Mouse (Mus musculus) heart, embryonic 15.5 days (tissue): Measurements from ENCODE around the gene 4930470P17Rik. TPM values are rescaled to one million over a fixed set of nuclear protein-coding genes. Genes with fewer than 3 reads are reported as not detected.
A peak's percentile ranks its signal among the peaks of the same experiment; 100 is the strongest.
"Not testable (repeated sequence)": the region's sequence is repeated elsewhere in the genome, so short reads cannot be mapped to it uniquely, and the experiment has no call there.

Experiments used
- ATAC-seq: fragments of 200-750 bp; cut with Nextera tagmentation; replicated peaks from 2 replicates; pipeline ENCODE4 v1.8.0; 2017; ENCODE audit warnings: low read depth, moderate TSS enrichment; ENCODE audit not compliant: insufficient number of reproducible peaks, insufficient read depth, low FRiP score
- H3K27ac ChIP-seq: fragments of 300-500 bp; sonication (generic); 2 replicates; pipeline ENCODE4 v1.5.1; 2015; ENCODE audit warnings: mild to moderate bottlenecking, inconsistent platforms
- H3K27me3 ChIP-seq: fragments of 300-500 bp; sonication (generic); 2 replicates; pipeline ENCODE4 v1.6.1; 2015; ENCODE audit warnings: inconsistent platforms
- H3K36me3 ChIP-seq: fragments of 300-500 bp; sonication (generic); 2 replicates; pipeline ENCODE4 v1.6.1; 2015; ENCODE audit warnings: mild to moderate bottlenecking, inconsistent platforms
- H3K4me1 ChIP-seq: fragments of 300-500 bp; sonication (generic); replicated peaks from 2 replicates; pipeline ENCODE4 v1.6.1; 2015; ENCODE audit warnings: inconsistent platforms
- H3K4me2 ChIP-seq: fragments of 300-500 bp; sonication (generic); 2 replicates; pipeline ENCODE4 v1.6.1; 2015; ENCODE audit warnings: inconsistent platforms, mild to moderate bottlenecking, moderate library complexity
- H3K4me3 ChIP-seq: fragments of 300-500 bp; sonication (generic); 2 replicates; pipeline ENCODE4 v1.5.1; 2015; ENCODE audit warnings: mild to moderate bottlenecking, inconsistent platforms
- H3K9ac ChIP-seq: fragments of 300-500 bp; sonication (generic); 2 replicates; pipeline ENCODE4 v1.6.1; 2015; ENCODE audit warnings: mild to moderate bottlenecking, inconsistent platforms
- H3K9me3 ChIP-seq: fragments of 300-500 bp; sonication (generic); replicated peaks from 2 replicates; pipeline ENCODE4 v1.6.1; 2016; ENCODE audit warnings: inconsistent platforms
- WGBS: fragments of 180-500 bp; shearing (Covaris S2); methylation state at CpG from one replicate; pipeline ENCODE4 v1.1.7; 2015; ENCODE audit warnings: mixed read lengths; 5-methylcytosine and 5-hydroxymethylcytosine counted together
- polyA plus RNA-seq: library from polyadenylated mRNA; unstranded; fragments of >200 nt; fragmentation: Nextera tagmentation; extraction: Ambion mirVana; gene quantifications from 2 replicates; pipeline ENCODE4 v1.2.1, GENCODE M21; 2015

Gene 4930470P17Rik
- not detected in 2 replicates for polyA plus RNA-seq

GRCm38 (mm10) chr2:170601917-170602316 is at the start of gene 4930470P17Rik:
4930470P17Rik (minus strand) TSS chr2:170602017.
- H3K4me2 ChIP-seq: no peak within 1 kb of the TSS
- 69% methylated on average over 9 of the region's 9 CpGs for WGBS
- ATAC-seq: no peak

GRCm38 (mm10) chr2:170651483-170651882 is 49.7 kb upstream of the 4930470P17Rik start:
- Histone ChIP-seq H3K4me3 (no peak overlapping the region), H3K9ac (no peak overlapping the region), H3K36me3 (no peaks in the 10 kb centered on the region)

More at GRCm38 (mm10) chr2:170601917-170602316, at the start of gene 4930470P17Rik:
- Histone ChIP-seq H3K9me3 (no peaks in the 10 kb centered on the region), H3K27ac (no peak within 1 kb of the TSS), H3K27me3 (no peaks in the 10 kb centered on the region), H3K9ac (no peak within 1 kb of the TSS), H3K36me3 (no peaks in the 10 kb centered on the region), H3K4me1 (no peaks in the 10 kb centered on the region), H3K4me3 (no peak within 1 kb of the TSS)

GRCm38 (mm10) chr2:170648542-170648941 is 46.7 kb upstream of the 4930470P17Rik start:
- H3K4me3 ChIP-seq: no peak overlapping the region
- no peak overlapping the region for H3K27ac ChIP-seq
- no peaks in the 10 kb centered on the region for H3K27me3 ChIP-seq
- H3K9me3 ChIP-seq: no peaks in the 10 kb centered on the region
- H3K36me3 ChIP-seq: no peaks in the 10 kb centered on the region
- H3K9ac ChIP-seq: no peak overlapping the region
- no peak for ATAC-seq
- no peak overlapping the region for H3K4me2 ChIP-seq
- WGBS: 39% methylated on average over 11 of the region's 11 CpGs
- no peaks in the 10 kb centered on the region for H3K4me1 ChIP-seq

More at GRCm38 (mm10) chr2:170651483-170651882, 49.7 kb upstream of the 4930470P17Rik start:
- Histone ChIP-seq H3K27me3 (no peaks in the 10 kb centered on the region), H3K4me2 (no peak overlapping the region), H3K4me1 (no peaks in the 10 kb centered on the region), H3K27ac (no peak overlapping the region), H3K9me3 (no peaks in the 10 kb centered on the region)
- no peak for ATAC-seq
- WGBS: 76% methylated on average over 1 of the region's 1 CpGs

GRCm38 (mm10) chr2:170646201-170646600 is 44.4 kb upstream of the 4930470P17Rik start:
- Histone ChIP-seq H3K27me3 (no peaks in the 10 kb centered on the region), H3K4me2 (no peak overlapping the region), H3K4me3 (no peak overlapping the region), H3K27ac (no peak overlapping the region), H3K36me3 (no peaks in the 10 kb centered on the region), H3K9ac (no peak overlapping the region), H3K4me1 (no peaks in the 10 kb centered on the region), H3K9me3 (no peaks in the 10 kb centered on the region)
- 84% methylated on average over 6 of the region's 6 CpGs for WGBS
- ATAC-seq: no peak

GRCm38 (mm10) chr2:170642338-170642806 is 40.6 kb upstream of the 4930470P17Rik start:
- no peaks in the 10 kb centered on the region for H3K9me3 ChIP-seq
- 52% methylated on average over 4 of the region's 4 CpGs for WGBS
- no peak overlapping the region for H3K27ac ChIP-seq
- no peak overlapping the region for H3K4me2 ChIP-seq
- H3K36me3 ChIP-seq: no peaks in the 10 kb centered on the region
- H3K27me3 ChIP-seq: no peaks in the 10 kb centered on the region
- H3K4me3 ChIP-seq: no peak overlapping the region
- no peak overlapping the region for H3K9ac ChIP-seq
- no peaks in the 10 kb centered on the region for H3K4me1 ChIP-seq
- no peak for ATAC-seq

GRCm38 (mm10) chr2:170640281-170640680 is 38.5 kb upstream of the 4930470P17Rik start:
- Histone ChIP-seq H3K36me3 (no peaks in the 10 kb centered on the region), H3K4me3 (no peak overlapping the region), H3K27me3 (no peaks in the 10 kb centered on the region), H3K9ac (no peak overlapping the region), H3K9me3 (no peaks in the 10 kb centered on the region), H3K27ac (no peak overlapping the region), H3K4me2 (no peak overlapping the region), H3K4me1 (no peaks in the 10 kb centered on the region)
- WGBS: 81% methylated on average over 11 of the region's 11 CpGs
- no peak for ATAC-seq

- Histone ChIP-seq H3K4me3 (no peak overlapping the region), H3K27me3 (no peaks in the 10 kb centered on the region), H3K9me3 (no peaks in the 10 kb centered on the region), H3K9ac (no peak overlapping the region), H3K4me2 (no peak overlapping the region), H3K4me1 (no peaks in the 10 kb centered on the region), H3K27ac (no peak overlapping the region), H3K36me3 (no peaks in the 10 kb centered on the region)
- ATAC-seq: no peak
- WGBS: 71% methylated on average over 8 of the region's 8 CpGs
These were observed 36.9 kb upstream of the 4930470P17Rik start for GRCm38 (mm10) chr2:170638746-170639145.

GRCm38 (mm10) chr2:170632998-170633622 is 31.3 kb upstream of the 4930470P17Rik start:
- 88% methylated on average over 2 of the region's 2 CpGs for WGBS
- Histone ChIP-seq H3K36me3 (no peaks in the 10 kb centered on the region), H3K4me2 (no peak overlapping the region), H3K27ac (no peak overlapping the region), H3K9ac (no peak overlapping the region), H3K9me3 (no peaks in the 10 kb centered on the region; the same call in 1 of the 2 replicates), H3K27me3 (no peaks in the 10 kb centered on the region), H3K4me3 (no peak overlapping the region), H3K4me1 (peaks cover 5% of the 10 kb centered on the region; the same call in 1 of the 2 replicates)
- ATAC-seq: peak; percentile 14; the same call in 1 of the 2 replicates

GRCm38 (mm10) chr2:170632386-170632785 is 30.6 kb upstream of the 4930470P17Rik start:
- Histone ChIP-seq H3K27me3 (no peaks in the 10 kb centered on the region), H3K27ac (no peak overlapping the region), H3K9ac (no peak overlapping the region), H3K4me3 (no peak overlapping the region), H3K9me3 (no peaks in the 10 kb centered on the region; the same call in 1 of the 2 replicates), H3K36me3 (no peaks in the 10 kb centered on the region), H3K4me1 (peaks cover 5% of the 10 kb centered on the region; the same call in 1 of the 2 replicates), H3K4me2 (no peak overlapping the region)
- no peak for ATAC-seq

GRCm38 (mm10) chr2:170631375-170631774 is 29.6 kb upstream of the 4930470P17Rik start:
- WGBS: 94% methylated on average over 1 of the region's 1 CpGs
- Histone ChIP-seq H3K27ac (no peak overlapping the region), H3K9ac (no peak overlapping the region), H3K4me1 (peaks cover 5% of the 10 kb centered on the region; the same call in 1 of the 2 replicates), H3K27me3 (no peaks in the 10 kb centered on the region), H3K4me3 (no peak overlapping the region), H3K9me3 (no peaks in the 10 kb centered on the region; the same call in 1 of the 2 replicates), H3K4me2 (no peak overlapping the region), H3K36me3 (no peaks in the 10 kb centered on the region)
- ATAC-seq: no peak

GRCm38 (mm10) chr2:170630553-170630952 is 28.7 kb upstream of the 4930470P17Rik start:
- 52% methylated on average over 11 of the region's 11 CpGs for WGBS

GRCm38 (mm10) chr2:170627991-170628390 is 26.2 kb upstream of the 4930470P17Rik start:
- H3K9ac ChIP-seq, H3K9me3 ChIP-seq, ATAC-seq: not testable (repeated sequence)

More at GRCm38 (mm10) chr2:170630553-170630952, 28.7 kb upstream of the 4930470P17Rik start:
- Histone ChIP-seq H3K9ac (no peak overlapping the region), H3K9me3 (no peaks in the 10 kb centered on the region; the same call in 1 of the 2 replicates), H3K4me1 (peaks cover 5% of the 10 kb centered on the region; the same call in 1 of the 2 replicates), H3K27ac (no peak overlapping the region), H3K4me2 (no peak overlapping the region), H3K4me3 (no peak overlapping the region), H3K27me3 (no peaks in the 10 kb centered on the region), H3K36me3 (no peaks in the 10 kb centered on the region)
- no peak for ATAC-seq

More at GRCm38 (mm10) chr2:170627991-170628390, 26.2 kb upstream of the 4930470P17Rik start:
- 82% methylated on average over 11 of the region's 11 CpGs for WGBS
- not testable (repeated sequence) for H3K27me3 ChIP-seq, H3K4me3 ChIP-seq, H3K4me1 ChIP-seq, H3K27ac ChIP-seq, H3K36me3 ChIP-seq, H3K4me2 ChIP-seq
